Mouse (Mus musculus): ENCODE results near the gene Slc30a1. TPM values are rescaled to one million over a fixed set of nuclear protein-coding genes. Genes with fewer than 3 reads are reported as not detected.
A peak's percentile ranks its signal among the peaks of the same experiment; 100 is the strongest.

Gene Slc30a1
- polyA plus RNA-seq, 1 experiment from 2014 or later, result 2.6 TPM

DNA sequence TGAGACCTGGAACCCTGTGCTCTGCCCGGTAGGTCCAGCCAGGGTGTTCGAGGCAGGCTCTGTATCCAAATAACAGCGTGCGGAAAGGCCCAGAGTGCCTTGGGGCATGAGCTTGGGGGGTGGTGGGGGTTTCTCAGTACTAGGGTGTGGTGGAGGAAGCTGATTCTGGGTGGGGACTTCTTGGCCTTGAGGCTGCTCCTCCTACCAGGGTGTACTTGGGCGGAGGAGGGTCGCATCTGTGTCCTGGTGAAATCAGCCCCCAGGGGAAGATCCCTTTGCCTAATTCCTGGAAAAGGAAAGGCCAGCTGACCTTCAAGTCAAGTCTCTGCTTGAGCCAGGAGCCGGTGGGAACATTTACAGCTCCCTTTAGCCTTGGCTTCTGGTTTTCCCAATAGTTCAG is 39.7 kb downstream of the Slc30a1 start:
- ATAC-seq (replicated peaks; ENCODE audit: insufficient number of reproducible peaks, insufficient read depth, low FRiP score, low read depth), result no peak
- H3K4me2 ChIP-seq, result no peak overlapping the region
- 74% methylated on average over 7 of the region's 7 CpGs for WGBS
- no peaks in the 10 kb centered on the region for H3K27me3 ChIP-seq
- H3K9me3 ChIP-seq (replicated peaks), result no peaks in the 10 kb centered on the region
- no peak overlapping the region for H3K4me3 ChIP-seq
- H3K36me3 ChIP-seq, result no peaks in the 10 kb centered on the region
- no peak overlapping the region for H3K9ac ChIP-seq
- H3K4me1 ChIP-seq (replicated peaks), result 0 out of 2 replicates have a peak, but pooled peaks cover 2% of the 10 kb centered on the region
- H3K27ac ChIP-seq, result no peak overlapping the region

DNA sequence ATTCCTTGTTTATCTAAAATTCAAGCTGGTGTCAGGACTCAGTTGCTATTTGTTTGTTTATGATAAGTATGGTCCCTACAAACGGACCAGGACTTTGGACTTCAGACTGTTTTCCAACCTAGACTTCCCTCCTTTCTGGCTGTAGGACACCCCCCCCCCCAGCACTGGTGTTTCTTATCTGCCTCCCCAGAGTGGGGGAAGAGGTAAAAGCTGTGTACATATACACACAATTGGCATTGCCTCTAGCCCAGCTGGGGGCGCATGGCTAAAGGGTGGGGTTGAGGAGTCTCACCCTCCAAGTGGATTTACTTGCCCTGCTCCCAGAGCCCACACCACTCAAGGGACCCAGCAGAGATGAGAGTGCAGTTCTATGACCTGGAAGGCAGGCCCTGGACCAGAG is 40.3 kb downstream of the Slc30a1 start:
- Histone ChIP-seq H3K27me3 (no peaks in the 10 kb centered on the region), H3K4me2 (no peak overlapping the region), H3K36me3 (no peaks in the 10 kb centered on the region), H3K9me3 (replicated peaks) (no peaks in the 10 kb centered on the region), H3K9ac (no peak overlapping the region), H3K4me1 (replicated peaks) (0 out of 2 replicates have a peak, but pooled peaks cover 2% of the 10 kb centered on the region), H3K4me3 (no peak overlapping the region), H3K27ac (no peak overlapping the region)
- WGBS, result 58% methylated on average over 2 of the region's 2 CpGs
- ATAC-seq (replicated peaks; ENCODE audit: insufficient number of reproducible peaks, insufficient read depth, low FRiP score, low read depth), result no peak; the same call in 1 of the 2 replicates

DNA sequence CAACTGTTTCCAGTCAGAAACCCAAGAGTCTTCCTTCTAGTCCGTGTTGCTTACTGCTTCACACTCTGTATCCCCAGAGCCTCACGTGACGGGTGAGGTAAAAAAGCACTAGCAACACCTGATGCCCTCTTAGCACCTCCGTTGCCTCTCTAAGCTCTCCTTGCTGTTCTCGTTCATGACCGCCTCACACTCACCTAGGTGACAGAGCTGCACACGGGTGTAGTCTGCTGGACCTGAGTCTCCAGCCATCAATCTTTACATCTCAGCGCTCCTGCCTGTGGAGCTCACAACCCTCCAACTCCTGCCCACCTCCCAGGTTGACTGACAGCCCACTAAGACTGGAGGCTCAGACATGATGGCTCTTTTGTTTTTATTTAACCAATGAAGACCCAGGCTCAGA is 41.2 kb downstream of the Slc30a1 start:
- H3K4me1 ChIP-seq (replicated peaks), result 0 out of 2 replicates have a peak, but pooled peaks cover 2% of the 10 kb centered on the region
- no peak overlapping the region for H3K27ac ChIP-seq
- no peaks in the 10 kb centered on the region for H3K36me3 ChIP-seq
- no peak overlapping the region for H3K9ac ChIP-seq
- ATAC-seq (replicated peaks; ENCODE audit: insufficient number of reproducible peaks, insufficient read depth, low FRiP score, low read depth), result no peak
- H3K27me3 ChIP-seq, result no peaks in the 10 kb centered on the region
- H3K4me3 ChIP-seq, result no peak overlapping the region
- no peak overlapping the region for H3K4me2 ChIP-seq
- no peaks in the 10 kb centered on the region for H3K9me3 ChIP-seq (replicated peaks)
- WGBS, result 66% methylated on average over 8 of the region's 8 CpGs

DNA sequence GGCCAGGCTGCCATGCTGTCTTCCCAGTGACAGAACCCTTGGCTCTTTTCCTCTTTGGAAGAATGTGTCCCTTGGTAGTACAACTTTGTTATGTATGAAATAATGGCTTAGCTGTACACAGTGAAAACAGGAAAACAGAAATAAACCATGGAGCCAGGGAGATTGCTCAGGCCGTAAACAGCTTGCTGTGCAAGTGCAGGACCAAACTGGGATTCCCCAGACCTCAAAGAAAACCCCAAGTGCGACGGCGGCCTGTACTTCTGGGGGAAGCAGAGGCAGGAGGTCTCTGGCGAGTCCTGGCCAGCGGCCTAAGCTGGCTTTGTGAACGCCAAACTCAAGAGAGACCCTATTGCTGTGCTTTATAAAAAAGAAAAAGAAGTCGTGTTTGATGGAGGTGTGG is 42.0 kb downstream of the Slc30a1 start:
- 80% methylated on average over 8 of the region's 8 CpGs for WGBS
- H3K4me2 ChIP-seq, result no peak overlapping the region
- H3K9me3 ChIP-seq (replicated peaks), result no peaks in the 10 kb centered on the region
- H3K36me3 ChIP-seq, result no peaks in the 10 kb centered on the region
- no peak overlapping the region for H3K4me3 ChIP-seq
- H3K27me3 ChIP-seq, result no peaks in the 10 kb centered on the region
- no peak overlapping the region for H3K9ac ChIP-seq
- H3K4me1 ChIP-seq (replicated peaks), result 0 out of 2 replicates have a peak, but pooled peaks cover 2% of the 10 kb centered on the region
- ATAC-seq (replicated peaks; ENCODE audit: insufficient number of reproducible peaks, insufficient read depth, low FRiP score, low read depth), result no peak
- H3K27ac ChIP-seq, result no peak overlapping the region

DNA sequence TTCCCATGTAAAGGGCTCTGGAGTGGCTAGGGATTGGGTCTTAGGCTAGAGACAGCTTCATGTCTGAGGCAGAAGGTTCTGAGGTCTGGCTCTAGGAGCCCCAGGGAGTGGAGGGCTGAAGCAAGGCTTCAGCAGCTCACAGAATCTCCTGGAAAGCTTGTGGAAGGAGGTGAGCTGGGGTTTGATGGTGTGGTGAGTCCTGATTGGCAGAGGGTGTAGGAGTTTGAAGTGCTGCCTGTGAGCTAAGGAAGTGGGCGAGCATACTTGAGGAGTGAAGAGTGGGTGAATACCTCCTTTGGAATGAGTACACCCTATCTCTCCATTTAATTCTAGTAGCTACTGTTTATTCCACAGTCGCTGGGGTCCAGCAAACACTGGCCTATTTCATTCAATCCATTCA is 44.0 kb downstream of the Slc30a1 start:
- 53% methylated on average over 2 of the region's 2 CpGs for WGBS
- ATAC-seq (replicated peaks; ENCODE audit: insufficient number of reproducible peaks, insufficient read depth, low FRiP score, low read depth), result no peak
- Histone ChIP-seq H3K27me3 (no peaks in the 10 kb centered on the region), H3K4me1 (replicated peaks) (no peaks in the 10 kb centered on the region; the same call in 1 of the 2 replicates), H3K9me3 (replicated peaks) (no peaks in the 10 kb centered on the region), H3K4me3 (no peak overlapping the region), H3K36me3 (no peaks in the 10 kb centered on the region), H3K27ac (no peak overlapping the region), H3K9ac (no peak overlapping the region), H3K4me2 (no peak overlapping the region)

DNA sequence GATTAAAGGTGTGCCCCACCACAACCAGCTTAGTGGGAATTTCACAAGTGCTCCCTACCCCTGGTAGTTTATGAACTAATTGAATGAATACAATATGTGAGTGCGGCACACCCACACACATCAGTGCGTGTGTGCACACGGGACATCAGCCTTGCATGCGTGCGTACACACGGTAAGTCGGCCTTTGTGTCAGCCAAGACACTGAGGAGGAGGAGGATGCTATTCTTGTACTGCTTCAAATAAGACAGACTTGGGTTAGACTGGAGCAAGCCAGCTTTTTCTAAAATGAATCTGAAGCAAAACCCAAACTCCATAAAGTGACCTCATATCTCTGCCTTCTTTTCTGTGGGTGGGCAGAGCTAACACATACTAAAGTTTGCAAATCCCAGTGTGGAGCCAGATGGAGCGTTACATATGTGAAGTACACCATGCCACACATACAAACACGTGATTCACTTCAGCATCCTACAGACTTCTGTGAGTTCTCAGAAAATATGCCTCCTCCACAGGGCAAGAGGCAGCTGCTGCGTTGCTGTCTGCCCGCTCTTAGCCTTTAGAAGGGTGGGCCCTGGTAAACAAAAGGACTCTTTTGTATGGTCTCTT is 46.3 kb downstream of the Slc30a1 start:
- H3K4me1 ChIP-seq (replicated peaks), result peaks cover 6% of the 10 kb centered on the region; the same call in 1 of the 2 replicates
- no peaks in the 10 kb centered on the region for H3K27me3 ChIP-seq
- no peak overlapping the region for H3K9ac ChIP-seq
- no peak for ATAC-seq (replicated peaks; ENCODE audit: insufficient number of reproducible peaks, insufficient read depth, low FRiP score, low read depth)
- no peak overlapping the region for H3K27ac ChIP-seq
- no peaks in the 10 kb centered on the region for H3K36me3 ChIP-seq
- WGBS, result 90% methylated on average over 11 of the region's 11 CpGs
- no peak overlapping the region for H3K4me3 ChIP-seq
- H3K4me2 ChIP-seq, result no peak overlapping the region
- H3K9me3 ChIP-seq (replicated peaks), result no peaks in the 10 kb centered on the region

DNA sequence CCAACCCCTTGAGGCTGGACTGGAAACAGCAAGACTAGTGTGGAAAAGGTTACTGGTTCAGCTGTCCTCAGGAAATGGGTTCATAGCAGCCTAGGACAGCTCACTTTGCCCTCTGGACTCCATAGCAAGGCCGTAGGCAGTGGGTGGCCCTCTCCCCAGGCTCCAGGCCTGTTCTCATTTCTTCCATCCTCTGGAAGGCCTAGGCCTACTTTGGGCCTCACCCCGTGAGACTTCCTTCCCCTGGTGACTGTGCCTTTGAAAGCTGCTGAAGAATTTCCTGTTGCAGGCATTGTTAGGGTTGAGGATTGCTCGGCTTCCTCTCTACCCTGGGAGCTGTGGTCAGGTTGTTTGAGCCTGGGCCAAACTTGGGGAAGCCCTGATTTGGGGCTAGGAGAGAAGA is 48.5 kb downstream of the Slc30a1 start:
- Histone ChIP-seq H3K4me1 (replicated peaks) (peaks cover 6% of the 10 kb centered on the region; the same call in 1 of the 2 replicates), H3K4me3 (no peak overlapping the region), H3K36me3 (no peaks in the 10 kb centered on the region), H3K4me2 (no peak overlapping the region), H3K27me3 (no peaks in the 10 kb centered on the region), H3K27ac (peak overlapping the region; percentile 72), H3K9ac (no peak overlapping the region), H3K9me3 (replicated peaks) (no peaks in the 10 kb centered on the region)
- ATAC-seq (replicated peaks; ENCODE audit: insufficient number of reproducible peaks, insufficient read depth, low FRiP score, low read depth), result peak; percentile 66; the same call in 1 of the 2 replicates
- 49% methylated on average over 3 of the region's 3 CpGs for WGBS

DNA sequence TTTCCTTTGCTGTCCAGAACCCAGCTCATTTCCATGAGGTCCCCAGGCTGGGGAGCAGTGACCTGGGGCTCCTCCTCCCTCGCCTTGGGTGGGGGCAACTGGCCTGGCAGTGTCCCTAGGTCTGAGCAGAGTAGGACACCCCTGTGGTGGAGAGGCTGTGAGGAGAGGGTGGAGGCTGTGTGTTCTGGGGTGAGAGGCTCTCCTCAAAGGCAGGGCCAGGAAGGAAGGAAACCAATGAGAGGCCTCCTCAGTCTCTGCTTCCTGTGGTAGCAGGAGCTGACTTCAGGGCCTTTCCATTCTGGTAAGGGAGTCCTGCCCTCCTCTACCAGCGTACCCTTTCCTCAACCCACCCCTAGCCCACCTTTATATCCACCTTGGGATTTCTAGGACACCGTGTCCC is 49.7 kb downstream of the Slc30a1 start:
- Histone ChIP-seq H3K27me3 (no peaks in the 10 kb centered on the region), H3K4me2 (peak overlapping the region; percentile 8; the same call in 1 of the 2 replicates), H3K27ac (peak overlapping the region; percentile 72), H3K9ac (no peak overlapping the region), H3K4me1 (replicated peaks) (peaks cover 6% of the 10 kb centered on the region; the same call in 1 of the 2 replicates), H3K9me3 (replicated peaks) (no peaks in the 10 kb centered on the region), H3K4me3 (no peak overlapping the region), H3K36me3 (no peaks in the 10 kb centered on the region)
- 0 out of 2 replicates have a peak, but pooled peaks have one; percentile 40 for ATAC-seq (replicated peaks; ENCODE audit: insufficient number of reproducible peaks, insufficient read depth, low FRiP score, low read depth)
- 70% methylated on average over 3 of the region's 3 CpGs for WGBS

DNA sequence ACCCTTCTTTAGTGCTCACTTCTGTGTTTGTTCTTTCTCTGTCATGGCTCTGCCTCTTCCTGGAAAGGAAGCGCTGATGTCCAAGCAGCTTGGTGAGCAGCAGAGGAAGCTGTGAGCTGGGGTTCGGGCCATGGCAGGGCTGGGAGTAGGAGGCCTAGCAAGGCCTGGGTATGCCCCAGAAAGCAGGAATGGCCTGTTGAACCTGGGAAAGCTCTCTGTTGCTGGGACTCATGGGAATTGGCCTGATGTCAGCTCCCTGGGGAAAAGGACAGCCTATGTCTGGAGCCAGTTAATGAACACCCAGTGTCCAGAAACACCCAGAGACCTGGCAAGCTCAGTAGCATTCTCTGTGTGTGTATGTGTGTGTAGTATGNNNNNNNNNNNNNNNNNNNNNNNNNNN is 50.3 kb downstream of the Slc30a1 start:
- Histone ChIP-seq H3K9ac (no peak overlapping the region), H3K4me1 (replicated peaks) (peaks cover 6% of the 10 kb centered on the region; the same call in 1 of the 2 replicates), H3K4me2 (peak overlapping the region; percentile 8; the same call in 1 of the 2 replicates), H3K27ac (peak overlapping the region; percentile 72), H3K27me3 (no peaks in the 10 kb centered on the region), H3K36me3 (no peaks in the 10 kb centered on the region), H3K4me3 (no peak overlapping the region), H3K9me3 (replicated peaks) (no peaks in the 10 kb centered on the region)
- ATAC-seq (replicated peaks; ENCODE audit: insufficient number of reproducible peaks, insufficient read depth, low FRiP score, low read depth), result no peak
- WGBS, result 62% methylated on average over 2 of the region's 2 CpGs

DNA sequence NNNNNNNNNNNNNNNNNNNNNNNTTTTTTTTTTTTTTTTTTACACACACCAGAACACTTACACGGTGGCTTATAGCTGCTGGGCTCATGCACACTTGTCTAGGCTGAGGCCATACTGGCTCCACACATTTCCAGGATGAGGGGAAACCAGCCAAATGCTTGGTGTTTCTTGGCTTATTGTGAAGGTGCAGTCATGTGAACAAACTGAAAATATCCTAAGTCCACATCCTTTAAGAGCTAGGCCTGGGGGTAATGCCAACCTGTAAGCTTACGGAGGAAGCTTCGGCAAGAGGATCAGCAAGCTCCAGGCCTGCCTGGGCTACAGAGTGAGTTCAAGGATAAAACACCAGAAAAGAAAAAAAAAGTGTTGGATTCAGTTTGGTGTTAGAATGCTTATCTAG is 50.8 kb downstream of the Slc30a1 start:
- 72% methylated on average over 3 of the region's 3 CpGs for WGBS
- H3K36me3 ChIP-seq, result no peaks in the 10 kb centered on the region
- ATAC-seq (replicated peaks; ENCODE audit: insufficient number of reproducible peaks, insufficient read depth, low FRiP score, low read depth), result no peak
- H3K4me3 ChIP-seq, result no peak overlapping the region
- no peak overlapping the region for H3K27ac ChIP-seq
- no peaks in the 10 kb centered on the region for H3K27me3 ChIP-seq
- H3K9ac ChIP-seq, result no peak overlapping the region
- H3K4me1 ChIP-seq (replicated peaks), result peaks cover 6% of the 10 kb centered on the region; the same call in 1 of the 2 replicates
- H3K9me3 ChIP-seq (replicated peaks), result no peaks in the 10 kb centered on the region
- H3K4me2 ChIP-seq, result no peak overlapping the region

DNA sequence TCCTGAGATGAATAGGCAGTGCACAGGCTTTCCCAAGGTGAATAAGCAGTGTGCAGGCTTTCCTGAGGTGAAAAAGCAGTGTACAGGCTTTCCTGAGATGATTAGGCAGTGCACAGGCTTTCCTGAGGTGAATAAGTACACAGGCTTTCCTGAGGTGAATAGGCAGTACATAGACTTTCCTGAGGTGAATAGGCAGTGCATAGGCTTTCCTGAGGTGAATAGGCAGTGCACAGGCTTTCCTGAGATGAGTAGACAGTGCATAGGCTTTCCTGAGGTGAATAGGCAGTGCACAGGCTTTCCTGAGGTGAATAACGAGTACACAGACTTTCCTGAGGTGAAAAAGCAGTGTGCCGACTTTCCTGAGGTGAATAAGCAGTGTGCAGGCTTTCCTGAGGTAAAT is 54.4 kb downstream of the Slc30a1 start:
- no peak for ATAC-seq (replicated peaks; ENCODE audit: insufficient number of reproducible peaks, insufficient read depth, low FRiP score, low read depth)
- peaks cover 8% of the 10 kb centered on the region; the same call in 1 of the 2 replicates for H3K4me1 ChIP-seq (replicated peaks)
- no peaks in the 10 kb centered on the region for H3K36me3 ChIP-seq
- H3K9ac ChIP-seq, result no peak overlapping the region
- no peaks in the 10 kb centered on the region for H3K9me3 ChIP-seq (replicated peaks)
- H3K27me3 ChIP-seq, result no peaks in the 10 kb centered on the region
- H3K27ac ChIP-seq, result no peak overlapping the region
- H3K4me3 ChIP-seq, result no peak overlapping the region
- WGBS, result 53% methylated on average over 2 of the region's 2 CpGs
- no peak overlapping the region for H3K4me2 ChIP-seq

All from heart, embryonic 15.5 days (tissue).